Mouse (Mus musculus) spleen, embryonic (tissue): ENCODE data around the gene Ralgps1.

Experiments used
- CTCF ChIA-PET: fragments of 350-600 bp; sonication (Branson Sonifier 250); formaldehyde crosslinking; loops from one replicate; lab custom pipeline; 2022; lab: Charles Lee

Gene Ralgps1

GRCm38 (mm10) chr2:33086016-33086596 is 285.2 kb downstream of the Ralgps1 start:
- CTCF ChIA-PET: no interaction called here

GRCm38 (mm10) chr2:33084221-33084620 is 287.1 kb downstream of the Ralgps1 start:
- CTCF ChIA-PET: no interaction called here
